Mouse (Mus musculus) CH12F3 (cell line): ENCODE data around the gene Zfp362.

ENCODE experiments used
- in situ Hi-C: fragments of 300-500 bp; cut with MboI; formaldehyde crosslinking; loops from 2 replicates; pipeline ENCODE4 v1.14.3; 2020; ENCODE audit warnings: low sequenced_read_pairs

Zfp362 gene

GRCm38 (mm10) chr4:128801675-128802465 is 4.0 kb downstream of the Zfp362 start:
- in situ Hi-C loops = no loop called here

DNA sequence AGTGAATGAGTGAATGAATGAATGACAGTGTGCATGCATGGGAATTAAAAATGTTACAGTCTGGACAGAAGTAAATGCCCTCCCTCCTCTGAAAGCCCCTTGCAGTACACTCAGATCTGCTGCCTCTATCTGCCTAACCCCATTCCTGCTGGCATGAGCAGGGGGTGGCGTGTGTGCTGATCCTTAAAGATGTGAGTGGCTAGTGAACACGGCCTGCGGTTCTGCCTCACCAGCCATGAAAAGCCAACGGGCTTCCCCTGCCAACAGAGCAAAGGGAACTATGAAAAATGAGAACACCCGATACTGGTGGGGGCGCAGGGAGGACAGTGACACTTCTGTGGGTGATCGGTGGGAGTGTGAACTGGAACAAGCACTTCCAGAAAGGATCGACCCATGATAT is 9.1 kb downstream of the Zfp362 start:
- in situ Hi-C loops = no loop called here

DNA sequence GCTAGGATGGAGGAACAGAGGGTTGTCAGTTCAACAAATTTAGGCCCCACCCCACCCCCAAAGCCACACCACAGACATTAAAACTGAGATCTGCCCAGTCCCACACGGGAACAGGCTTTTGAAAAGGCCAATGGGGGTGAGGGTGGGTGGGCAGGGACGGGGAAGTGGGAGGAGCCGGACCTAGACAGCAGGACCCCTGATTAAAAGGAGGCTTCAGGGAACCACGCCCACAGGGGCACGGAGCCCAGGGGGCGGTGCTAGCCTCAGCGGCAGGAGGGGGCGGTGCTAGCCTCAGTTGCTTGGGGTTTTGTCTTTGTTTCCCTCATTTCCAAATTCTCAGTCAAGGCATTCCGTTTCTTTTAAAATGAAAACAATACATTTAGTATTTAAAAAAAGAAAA is 10.2 kb downstream of the Zfp362 start:
- in situ Hi-C loops = no loop called here

DNA sequence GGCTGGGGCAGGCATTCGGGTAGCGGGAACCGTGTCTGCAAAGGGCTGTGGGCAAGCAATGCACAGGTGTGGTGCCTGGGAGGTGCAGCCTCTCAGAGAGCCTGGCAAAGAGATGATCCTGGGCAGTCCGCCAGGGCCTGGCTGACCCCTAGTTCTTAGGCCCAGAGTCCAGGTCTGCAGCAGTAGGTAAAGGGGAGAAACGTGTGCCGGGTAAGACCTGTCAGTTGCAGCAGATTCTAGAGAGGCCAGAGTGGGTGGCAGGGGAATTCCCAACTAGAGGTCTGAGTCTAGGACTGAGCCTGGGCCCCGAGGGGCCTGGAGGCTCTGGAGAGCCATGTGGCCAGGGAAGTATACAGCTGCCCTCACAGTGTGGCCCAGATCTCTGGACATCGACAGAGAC is 11.6 kb downstream of the Zfp362 start:
- in situ Hi-C loops = no loop called here

GRCm38 (mm10) chr4:128793710-128794109 is 12.1 kb downstream of the Zfp362 start:
- in situ Hi-C loops = no loop called here

- in situ Hi-C loops = no loop called here
Measured at GRCm38 (mm10) chr4:128789646-128790045, 16.2 kb downstream of the Zfp362 start.

DNA sequence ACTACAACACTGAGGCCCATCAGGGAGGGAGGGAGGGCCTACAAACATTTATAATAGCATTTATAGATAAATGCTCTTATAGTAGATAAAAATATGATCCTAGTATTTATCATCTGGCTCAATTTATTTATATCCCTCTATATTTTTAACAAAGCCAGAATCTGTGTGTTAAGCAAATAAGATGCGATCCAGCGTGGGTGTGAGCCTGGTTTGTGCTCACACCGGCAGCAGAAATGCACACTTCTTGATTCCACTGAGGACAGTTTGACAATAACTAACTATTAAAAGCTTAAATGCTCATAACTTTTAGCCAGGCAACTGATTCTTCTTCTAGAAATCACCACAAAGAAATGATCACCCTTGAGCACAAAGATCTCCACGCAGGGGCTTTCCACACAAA is 17.7 kb downstream of the Zfp362 start:
- in situ Hi-C loops = no loop called here

- in situ Hi-C loops = no loop called here
Measured at GRCm38 (mm10) chr4:128787023-128787939, 18.6 kb downstream of the Zfp362 start.

DNA sequence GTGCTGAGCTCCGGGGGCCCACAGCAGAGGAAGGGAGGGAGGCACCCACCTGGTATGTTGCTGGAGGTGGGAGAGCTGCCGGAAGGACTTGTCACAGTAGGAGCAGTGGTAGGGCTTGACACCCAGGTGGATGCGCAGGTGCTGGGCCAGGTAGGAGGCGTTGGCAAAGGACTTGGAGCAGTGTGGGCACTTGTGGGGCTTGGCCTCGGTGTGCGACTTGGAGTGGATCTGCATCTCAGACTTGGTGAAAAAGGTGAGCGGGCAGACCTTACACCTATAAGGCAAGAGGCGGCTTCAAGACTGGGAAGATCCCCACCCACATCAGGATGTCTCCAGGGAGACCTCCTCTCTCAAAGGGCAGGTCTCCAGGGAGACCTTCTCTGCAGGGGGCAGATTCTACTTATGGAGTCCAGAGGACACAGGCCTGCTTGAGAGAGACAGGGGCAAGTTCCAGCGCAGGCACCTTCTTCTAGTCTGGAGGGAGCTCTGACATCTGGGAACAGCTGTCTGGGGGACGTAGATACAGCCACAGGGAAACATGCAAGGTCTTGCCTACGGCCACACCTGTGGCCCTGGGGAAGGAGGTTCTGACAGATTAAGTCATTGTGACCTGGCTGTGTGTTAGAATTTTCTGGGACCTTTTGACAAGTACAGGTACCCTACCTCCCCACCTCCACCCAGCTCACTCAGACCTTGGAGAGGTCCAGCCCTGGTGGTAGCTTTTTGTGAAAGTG is 19.8 kb downstream of the Zfp362 start:
- in situ Hi-C loops = no loop called here

DNA sequence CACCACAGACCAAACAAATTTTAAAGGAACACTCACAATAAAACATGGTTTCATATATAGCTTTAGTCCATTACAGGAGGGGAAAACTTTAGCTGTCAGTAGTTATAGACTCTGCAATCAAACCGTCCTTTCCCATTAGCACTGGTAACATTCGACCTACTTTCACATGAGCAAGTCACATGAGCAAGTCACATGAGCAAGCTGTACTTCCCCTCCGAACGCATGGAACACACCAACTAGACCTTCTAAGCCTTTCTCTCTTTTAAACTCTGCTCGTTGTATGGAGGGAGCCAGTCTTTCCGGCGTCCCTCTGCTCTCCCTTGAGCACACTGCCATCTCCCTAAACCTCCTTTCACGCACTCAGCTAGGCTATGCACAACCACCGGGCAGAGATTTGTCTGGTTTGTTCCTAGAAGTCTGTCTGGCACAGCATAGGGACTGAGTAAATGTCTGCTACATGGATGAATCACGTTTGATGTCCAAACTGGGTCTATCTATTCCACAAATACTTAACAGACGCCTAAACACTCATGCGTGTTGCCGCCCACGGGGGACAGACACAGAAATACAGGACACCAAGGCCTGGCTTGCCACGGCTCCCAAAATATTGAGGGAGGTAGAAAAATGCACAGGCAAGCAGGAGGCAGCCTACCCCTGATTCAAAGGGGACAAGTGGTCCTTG is 20.8 kb downstream of the Zfp362 start:
- in situ Hi-C loops = no loop called here

DNA sequence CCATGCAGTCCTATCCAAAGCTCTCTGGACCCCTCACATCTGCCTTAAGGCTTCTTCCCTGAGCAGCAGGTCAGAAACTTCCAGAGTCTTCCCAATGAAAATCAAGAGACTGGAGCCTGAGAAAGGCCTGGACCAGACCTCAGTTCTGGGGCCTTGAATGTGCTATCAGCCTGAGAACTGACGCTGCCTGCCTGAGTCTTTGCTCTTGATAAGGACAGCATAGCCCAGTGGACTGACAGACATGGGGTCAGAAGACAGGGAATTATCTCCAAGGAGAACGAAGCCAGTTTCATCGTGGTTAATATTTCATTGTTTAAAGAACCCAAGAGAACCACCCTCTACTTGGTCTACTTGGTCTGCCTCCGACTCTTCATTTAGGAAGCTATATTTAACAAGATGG is 23.2 kb downstream of the Zfp362 start:
- in situ Hi-C loops = no loop called here

GRCm38 (mm10) chr4:128782037-128782436 is 23.8 kb downstream of the Zfp362 start:
- in situ Hi-C loops = no loop called here

- in situ Hi-C loops = no loop called here
Measured at GRCm38 (mm10) chr4:128777593-128777992, 28.3 kb downstream of the Zfp362 start.

- in situ Hi-C loops = no loop called here
Measured at GRCm38 (mm10) chr4:128776568-128777289, 29.1 kb downstream of the Zfp362 start.

DNA sequence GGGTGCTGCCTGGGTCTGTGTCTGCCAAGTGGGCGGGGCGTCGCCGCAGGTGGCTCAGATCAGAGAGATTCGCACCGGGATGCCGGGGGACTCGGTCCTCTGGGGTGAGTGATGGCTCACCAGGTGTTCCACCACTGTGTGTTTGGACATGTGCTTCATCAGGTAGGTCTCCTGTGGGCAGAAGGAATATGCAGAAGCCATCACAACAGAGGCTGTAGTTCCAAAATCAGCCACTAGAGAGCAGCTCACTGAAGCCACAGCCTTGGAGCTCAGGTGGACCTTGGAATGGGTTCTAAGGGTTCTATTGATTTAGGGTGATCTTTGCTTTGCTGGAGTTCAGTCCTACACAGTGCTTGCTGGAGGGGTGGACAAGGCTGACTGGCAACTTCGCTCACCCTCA is 31.4 kb downstream of the Zfp362 start:
- in situ Hi-C loops = no loop called here

DNA sequence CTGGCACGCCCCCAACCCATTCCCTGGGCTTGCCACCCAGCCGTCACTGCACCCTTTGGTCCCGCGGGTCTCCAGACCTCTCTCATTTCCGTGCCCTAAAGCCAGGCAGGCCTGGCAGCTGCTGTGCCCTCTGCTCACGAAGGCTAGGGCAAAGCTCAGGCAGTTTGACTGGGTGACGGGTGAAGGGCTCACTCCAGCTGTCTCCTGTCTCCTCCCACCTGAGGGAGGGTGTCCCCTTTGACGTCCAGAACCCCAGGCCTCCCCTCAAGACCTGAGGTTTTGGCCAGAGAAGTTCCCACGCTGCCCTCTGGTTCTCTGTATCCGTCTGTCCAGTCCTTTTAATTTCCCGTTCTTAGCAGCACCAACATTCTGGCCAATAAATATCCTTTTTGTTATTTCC is 32.0 kb downstream of the Zfp362 start:
- in situ Hi-C loops = no loop called here

- in situ Hi-C loops = no loop called here
Measured at GRCm38 (mm10) chr4:128770698-128771097, 35.1 kb downstream of the Zfp362 start.

GRCm38 (mm10) chr4:128769569-128770355 is 36.1 kb downstream of the Zfp362 start:
- in situ Hi-C loops = no loop called here

DNA sequence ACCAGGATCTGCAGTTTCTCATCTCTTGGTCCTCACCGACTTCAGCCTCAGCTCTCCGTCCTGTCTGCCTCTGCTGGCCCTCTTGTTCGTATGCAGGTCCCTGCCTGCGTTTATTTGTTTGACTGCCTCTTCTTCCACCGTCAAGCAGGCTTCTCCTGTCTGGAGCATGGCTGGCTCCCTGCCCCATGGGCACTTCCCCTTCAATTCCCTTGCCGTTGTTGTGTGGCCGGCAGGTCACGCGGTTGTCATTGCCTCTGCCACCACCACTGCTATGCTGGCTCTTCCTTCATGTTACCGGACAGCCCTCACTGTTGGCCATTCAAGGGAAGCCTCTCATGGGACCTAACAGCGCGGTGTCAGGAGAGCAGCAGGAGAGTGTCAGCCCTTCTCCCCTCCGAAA is 37.7 kb downstream of the Zfp362 start:
- in situ Hi-C loops = no loop called here
